Mouse (Mus musculus) cerebral cortex, adult 2 months (tissue): ENCODE results near the gene Myl3.

Experiments used
- WGBS: fragments of 180-500 bp; shearing (Covaris S2); methylation state at CpG from one replicate; pipeline ENCODE4 v1.1.7; 2018; 5-methylcytosine and 5-hydroxymethylcytosine counted together

The Myl3 gene

DNA sequence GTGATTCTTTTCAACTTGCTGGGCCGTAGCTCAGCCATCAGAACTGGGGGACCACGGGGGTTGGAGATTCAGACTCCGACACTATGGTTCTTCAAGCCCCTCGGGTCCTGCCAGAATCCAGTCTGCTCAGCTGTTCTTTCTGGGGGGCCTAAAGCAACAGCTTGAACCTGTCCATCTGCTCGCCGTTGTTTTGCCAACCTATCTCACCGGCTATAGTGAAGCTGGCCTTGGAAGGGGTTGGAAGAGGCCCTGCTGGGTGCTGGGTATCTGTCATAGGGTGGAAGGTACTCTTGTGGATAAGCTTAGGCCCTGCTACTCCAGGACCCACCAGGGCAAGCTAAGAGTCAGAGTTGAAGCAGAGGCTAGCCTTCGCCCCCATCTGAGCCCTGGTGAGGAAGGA is 19.2 kb downstream of the Myl3 start:
- 88% methylated on average over 8 of the region's 8 CpGs for WGBS

DNA sequence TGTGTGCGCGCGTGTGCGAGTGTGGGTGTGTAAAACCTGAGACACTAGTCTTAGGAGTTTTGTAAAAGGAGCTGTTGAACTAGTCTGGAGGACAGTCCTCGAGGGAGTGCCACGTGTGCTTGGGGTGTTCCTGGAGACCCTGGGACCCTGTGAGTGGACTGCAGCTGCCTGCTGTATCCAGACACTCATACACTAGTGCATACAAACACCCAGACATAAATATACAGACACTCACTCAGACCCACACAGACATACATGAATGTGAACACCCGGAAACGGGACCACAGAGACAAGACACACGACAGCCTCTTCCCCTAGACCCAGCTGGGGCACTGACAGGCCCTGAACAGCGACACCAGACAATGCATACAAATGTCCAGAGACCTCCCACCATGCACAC is 21.1 kb downstream of the Myl3 start:
- WGBS, result 92% methylated on average over 10 of the region's 10 CpGs

DNA sequence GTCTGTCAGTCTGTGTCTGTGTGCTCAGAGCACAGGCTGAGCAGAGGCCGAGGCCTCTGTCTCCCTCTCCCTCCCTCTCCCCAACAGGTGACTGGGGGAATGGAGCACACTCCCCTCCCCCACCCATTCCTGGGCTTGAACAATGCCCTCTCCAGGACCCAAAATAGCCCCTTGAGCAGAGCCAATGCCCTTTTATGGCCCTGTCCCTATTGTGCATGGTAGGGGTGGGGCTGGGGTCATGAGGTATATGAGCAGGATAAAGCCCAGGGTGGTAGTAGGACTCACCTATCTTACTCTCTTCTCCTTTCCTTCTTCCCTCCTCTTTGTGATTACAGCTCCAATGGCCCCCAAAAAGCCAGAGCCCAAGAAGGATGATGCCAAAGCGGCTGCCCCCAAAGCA is 21.7 kb downstream of the Myl3 start:
- WGBS, result 74% methylated on average over 2 of the region's 2 CpGs

DNA sequence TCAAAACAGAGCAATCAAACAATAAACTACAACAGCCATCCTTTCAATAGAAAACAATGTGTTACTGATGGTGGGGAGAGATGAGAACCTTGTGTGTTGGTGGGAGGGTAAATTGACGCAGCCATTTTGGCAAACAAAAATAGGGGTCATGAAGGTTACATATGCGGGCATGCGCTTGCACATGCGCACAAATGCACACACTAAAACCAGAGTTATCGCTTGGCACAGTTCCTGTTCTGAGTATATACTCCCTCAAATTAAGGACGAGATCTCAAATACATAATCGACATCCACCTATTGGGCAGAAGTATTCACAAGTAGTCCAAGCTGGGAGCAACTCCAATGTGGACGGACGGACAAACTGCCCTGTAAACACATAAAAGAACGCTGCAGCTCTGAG is 30.7 kb downstream of the Myl3 start:
- WGBS, result 92% methylated on average over 10 of the region's 10 CpGs

DNA sequence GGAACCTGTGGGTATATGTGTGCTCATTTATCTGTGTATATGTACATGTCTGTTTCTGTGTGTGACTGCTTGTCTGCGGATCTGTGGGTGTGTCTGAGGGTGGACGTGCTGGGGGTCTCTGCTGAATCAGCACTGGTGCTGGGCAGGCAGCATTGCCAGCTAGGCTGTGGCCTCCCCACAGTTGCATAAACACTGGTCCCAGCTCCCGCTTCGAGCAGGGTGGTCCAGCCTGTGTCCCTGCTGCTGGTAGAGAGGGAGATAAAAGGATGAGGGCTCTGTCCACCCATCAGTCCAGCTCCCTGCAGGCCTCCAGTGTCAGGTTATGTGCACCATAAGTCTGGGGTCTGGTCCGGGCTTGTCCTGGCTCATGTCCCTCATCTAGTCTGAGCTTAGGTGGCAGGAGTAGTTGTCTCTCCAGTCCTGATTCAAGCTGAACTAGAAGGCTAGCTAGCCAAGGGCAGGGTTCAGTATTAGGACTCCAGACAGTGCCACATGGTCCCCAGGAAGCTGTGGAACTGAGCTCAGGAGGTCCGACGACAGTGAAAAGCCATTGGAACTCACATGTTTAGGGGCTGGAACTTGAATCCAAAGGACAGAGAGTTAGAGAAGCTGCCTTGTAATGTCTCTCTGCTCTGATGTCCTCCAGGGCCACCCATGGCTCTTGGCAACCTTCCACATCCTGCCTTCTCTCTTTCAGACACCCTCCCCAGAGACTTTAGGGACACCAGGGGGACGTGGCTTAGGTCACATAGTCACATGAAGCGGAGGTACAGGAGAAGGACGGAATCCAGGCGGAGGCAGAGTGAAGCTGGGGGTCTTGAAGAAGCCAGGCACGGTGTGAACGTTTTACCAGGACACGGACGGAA is 33.0 kb downstream of the Myl3 start:
- 85% methylated on average over 15 of the region's 15 CpGs for WGBS

DNA sequence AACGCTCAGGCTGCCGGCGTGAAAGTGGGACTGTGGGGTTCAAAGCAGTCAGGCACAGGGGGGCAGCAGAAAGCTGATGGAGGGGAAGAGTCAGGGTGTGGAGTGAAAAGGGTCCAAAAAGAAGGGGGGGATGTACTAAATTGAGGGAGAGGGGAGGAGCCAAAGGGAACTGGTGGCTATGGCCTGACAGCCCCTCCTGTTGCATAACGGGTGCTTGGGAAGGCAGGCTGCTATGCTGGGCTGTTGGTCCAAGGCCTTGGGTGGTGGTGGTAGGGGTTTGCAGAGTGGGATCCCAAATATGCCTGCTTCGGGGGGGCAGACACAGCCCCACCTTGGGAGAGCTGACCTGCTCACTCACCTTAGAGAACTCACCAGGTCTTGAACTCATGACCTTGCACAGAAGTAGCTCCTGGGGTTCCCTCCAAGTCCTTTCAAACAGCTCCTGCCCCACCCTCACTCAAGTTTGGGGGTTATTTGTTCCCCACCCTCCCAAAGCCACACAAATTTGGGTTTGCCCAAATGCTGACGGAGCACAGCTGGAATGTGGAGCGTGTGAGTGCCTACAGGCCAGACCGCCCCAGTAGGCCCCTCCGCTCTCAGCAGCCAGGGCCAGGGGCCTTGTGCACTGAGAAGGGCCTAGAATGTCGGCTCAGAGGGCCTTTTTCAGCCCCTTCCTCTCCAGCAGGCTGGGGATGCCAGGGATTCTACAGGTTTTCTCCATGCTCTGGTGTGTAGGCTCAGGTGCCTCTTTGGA is 33.8 kb downstream of the Myl3 start:
- WGBS, result 92% methylated on average over 10 of the region's 10 CpGs

DNA sequence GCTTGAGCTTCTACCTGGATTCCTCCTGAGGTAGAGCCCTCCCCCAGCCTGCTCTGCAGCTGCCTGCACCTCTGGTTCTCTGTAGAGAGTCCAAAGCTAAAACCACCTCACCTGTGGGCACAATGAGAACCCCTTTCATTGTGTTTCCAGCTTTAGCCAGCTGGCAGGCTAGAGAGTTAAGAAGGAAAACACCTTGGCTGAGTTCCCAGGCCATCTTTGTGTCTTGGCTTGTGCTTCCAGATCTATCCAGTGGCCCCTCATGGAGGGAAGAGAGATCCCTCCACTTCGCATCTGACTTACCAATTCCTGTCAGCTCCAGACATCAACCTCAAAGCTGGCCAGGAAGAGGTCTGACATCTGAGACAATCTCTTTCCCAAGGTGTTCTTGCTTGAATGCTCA is 36.4 kb downstream of the Myl3 start:
- 71% methylated on average over 1 of the region's 1 CpGs for WGBS

DNA sequence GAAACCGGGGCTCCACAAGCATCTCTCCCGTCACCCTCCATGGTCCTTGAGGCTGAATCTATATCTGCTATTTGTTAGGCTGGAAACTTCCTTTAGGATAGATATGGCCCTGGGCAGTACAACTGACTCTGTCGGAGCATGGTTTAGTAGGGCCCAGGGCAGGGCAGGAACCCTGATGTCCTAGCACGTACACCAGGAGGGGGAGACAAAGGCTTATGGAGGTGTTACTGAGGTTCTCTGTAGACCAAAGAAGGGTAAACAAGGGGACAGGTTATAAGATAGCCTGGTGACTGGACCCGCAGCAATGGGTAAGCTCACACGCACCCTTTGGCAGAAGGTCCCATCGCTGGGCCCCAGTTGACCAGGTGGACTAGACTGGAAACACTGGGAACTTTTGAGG is 36.9 kb downstream of the Myl3 start:
- WGBS, result 94% methylated on average over 7 of the region's 7 CpGs

DNA sequence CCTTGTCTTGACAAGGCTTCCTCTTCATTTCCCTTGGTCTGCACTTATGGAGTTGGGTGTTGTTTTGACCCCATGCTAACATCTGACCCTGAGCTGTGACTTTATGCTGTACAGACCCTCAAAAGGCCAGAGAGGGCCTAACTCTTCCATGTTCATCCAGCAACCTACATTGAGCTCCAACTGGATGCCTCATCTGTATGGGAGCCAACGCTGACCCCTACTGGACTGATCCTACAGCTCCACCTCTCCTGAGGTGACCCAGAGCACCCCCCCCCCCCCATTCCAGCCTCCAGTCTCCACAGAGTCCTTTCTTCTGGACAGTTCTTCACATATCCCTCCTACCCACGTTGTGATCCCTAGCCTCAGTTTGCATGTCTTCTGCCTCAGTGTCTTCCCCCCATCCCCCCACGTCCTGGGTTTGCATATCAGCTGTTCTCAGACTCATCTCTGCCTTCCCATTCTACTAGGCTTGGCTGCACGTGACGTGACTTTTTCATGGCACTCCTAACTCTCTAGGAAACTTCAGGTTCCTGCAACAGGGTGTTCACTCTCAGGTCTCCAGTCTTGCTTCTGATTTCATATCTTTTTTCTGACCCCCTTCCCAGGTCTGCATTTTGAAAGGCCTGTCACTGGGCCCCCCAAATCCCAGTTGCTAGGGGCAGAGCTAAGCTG is 37.7 kb downstream of the Myl3 start:
- 74% methylated on average over 5 of the region's 5 CpGs for WGBS

DNA sequence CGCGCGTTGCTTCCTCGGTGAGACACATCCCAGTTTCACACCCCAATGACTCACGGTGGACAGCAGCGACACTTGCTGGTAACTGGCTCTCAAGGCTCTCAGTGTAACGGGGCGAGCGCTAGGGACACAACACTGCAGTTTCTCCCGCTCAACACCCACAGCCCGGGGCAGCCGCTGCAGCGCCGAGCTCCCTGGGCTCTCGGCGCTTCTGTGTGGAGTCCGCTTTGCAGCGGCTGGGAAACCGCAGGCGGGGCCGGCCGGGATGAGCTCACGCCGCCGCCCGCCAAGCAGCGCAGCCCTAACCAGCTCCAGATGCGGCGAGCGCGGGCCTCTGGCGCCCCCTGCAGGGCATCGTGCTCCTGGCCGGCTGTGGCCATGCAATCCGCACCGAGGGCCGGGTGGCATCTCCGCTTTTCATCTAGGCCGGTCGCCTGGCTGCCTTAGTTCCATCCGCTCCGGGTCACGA is 39.6 kb downstream of the Myl3 start:
- under 1% methylated on average over 43 of the region's 43 CpGs for WGBS

DNA sequence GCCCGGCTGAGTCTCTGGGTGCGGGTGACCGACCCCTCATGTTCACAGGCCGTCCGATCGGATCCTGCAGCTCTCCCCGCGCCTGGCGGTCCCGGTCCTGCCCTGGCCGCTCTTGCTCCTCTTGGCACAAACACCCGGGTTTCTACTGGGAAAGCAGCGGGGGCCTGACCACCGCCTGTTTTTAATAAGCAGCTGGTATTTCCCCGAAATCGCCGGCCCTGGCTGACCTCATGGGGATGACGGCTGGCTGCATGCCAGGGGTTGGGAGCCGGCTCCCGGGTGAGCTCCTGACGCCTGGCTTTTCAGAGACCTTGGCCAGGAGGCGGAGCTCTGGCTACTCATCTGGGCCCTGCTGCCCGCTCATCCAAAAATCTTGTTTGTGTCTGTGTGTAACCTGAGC is 40.1 kb downstream of the Myl3 start:
- WGBS, result 3% methylated on average over 23 of the region's 23 CpGs

DNA sequence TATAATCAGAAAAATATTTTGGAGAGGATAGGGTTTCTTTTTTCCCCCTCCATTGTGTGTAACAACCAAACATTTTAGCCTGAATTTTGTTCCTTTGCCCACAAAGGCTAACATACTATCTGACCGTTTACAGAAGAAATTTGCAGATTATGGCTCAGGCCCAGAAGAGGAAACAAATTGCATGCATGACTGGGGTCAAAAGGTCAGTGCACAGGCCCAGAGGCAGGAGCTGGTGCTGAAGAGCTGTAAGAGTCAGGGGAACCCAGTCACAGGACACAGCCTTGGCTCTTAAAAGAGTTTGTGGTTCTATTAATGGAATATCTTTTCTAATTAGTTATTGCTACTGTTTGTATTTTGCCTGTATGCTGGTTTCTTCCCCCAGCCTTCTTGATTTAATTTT is 42.0 kb downstream of the Myl3 start:
- WGBS, result 91% methylated on average over 1 of the region's 1 CpGs

DNA sequence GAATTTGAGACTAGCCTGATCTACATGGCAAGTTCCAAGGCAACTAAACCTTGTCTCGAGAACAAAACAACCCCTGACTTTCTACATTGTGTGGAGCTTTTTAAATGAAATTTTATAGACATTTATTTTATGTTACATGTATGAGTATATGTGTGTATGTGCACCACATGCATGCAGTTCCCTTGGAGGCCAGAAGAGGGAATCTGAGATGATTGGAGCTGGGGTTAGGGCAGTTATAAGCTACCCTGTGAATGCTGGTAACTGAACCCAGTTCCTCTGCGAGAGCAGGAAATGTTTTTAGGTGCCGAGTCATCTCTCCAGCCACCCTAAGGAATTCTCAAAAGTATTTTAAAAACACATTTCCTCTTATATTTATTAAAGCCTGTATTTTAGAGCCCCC is 46.5 kb downstream of the Myl3 start:
- WGBS, result 97% methylated on average over 3 of the region's 3 CpGs

DNA sequence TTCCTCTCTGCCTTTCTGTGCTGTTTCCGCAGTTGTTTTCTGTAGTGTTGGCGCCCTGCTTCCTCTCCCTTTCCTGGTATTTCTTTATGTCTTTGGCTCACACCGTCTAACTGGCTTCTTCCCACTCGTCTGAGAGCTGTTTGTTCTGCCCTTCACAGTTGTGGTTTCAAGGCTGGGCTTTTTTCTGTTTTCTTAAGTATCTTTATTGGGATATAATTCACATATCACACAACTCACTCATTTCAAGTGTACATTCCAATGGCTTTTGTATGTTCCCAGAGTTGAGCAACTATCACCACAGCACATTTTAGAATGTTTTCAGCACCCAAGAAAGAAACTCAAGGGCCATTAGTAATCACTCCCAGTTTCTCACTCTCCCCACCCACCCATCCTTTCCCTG is 48.8 kb downstream of the Myl3 start:
- 45% methylated on average over 4 of the region's 4 CpGs for WGBS

DNA sequence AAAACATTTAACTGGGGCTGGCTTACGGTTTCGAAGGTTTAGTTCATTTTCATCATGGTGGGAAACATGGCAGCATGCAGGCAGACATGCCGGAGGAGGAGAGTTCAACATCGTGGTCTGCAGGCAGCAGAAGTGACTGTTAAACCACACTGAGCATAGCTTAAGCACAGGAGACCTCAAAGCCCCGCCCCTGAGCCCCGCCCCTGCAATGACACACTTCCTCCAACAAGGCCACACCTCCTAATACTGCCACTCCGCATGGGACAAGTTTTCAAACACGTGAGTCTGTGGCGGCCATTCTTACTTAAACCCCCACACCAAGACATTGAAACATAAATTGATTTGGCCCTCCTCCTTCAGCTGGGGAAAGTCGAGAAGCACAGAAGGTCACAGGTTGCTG is 55.4 kb downstream of the Myl3 start:
- 83% methylated on average over 10 of the region's 10 CpGs for WGBS

DNA sequence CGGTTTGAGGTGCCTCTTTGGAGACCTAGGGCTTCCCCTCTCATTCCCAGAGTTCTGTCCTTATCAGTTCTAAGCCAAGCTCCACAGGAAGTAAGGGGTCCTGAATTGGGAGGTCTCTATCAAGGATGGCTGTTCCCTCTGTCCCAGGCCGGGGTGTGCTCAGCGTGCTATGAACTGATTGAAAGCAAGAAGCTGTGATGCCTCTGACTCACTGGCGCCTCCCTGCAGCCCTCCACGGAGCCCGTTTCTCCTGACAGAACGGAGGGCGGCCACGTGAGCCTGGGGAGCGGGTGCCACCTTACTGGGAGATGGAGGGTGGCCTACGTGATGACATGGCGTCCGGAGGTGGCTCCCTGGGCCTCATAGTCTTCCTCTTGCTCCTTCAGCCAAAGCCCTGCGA is 56.2 kb downstream of the Myl3 start, which contains the start of gene Prss42:
Gene Prss42, plus strand, starts transcription at position 301 of the 400 bp plus-strand sequence.
- 94% methylated on average over 14 of the region's 14 CpGs for WGBS

DNA sequence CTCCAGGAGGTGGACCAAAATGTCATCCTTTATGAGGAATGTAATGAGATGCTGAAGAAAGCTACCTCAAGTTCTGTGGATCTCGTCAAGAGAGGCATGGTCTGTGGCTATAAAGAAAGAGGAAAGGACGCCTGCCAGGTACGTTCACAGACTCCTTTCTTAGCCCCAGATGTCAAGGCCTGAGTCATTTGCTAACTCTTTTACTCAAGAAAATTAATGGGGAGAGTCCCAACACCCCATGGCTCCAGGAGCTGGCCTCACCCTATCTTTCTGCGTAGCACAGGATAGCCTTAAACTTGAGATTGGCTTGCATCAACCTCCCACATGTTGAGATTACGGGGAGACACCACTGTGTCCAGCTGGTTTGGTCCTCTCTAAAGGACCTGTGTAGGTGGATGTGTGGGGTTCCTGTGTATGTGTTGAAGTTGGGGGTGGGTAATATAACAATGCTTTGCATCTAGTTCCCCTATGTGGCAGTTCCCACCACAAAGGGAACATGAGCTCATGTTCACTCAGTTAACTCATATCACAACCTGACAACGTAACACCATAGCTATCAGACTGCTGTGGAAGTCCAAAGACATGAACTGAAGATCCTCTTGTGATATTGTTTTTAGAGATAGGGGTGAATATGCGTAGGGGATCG is 59.3 kb downstream of the Myl3 start:
- WGBS, result 92% methylated on average over 8 of the region's 8 CpGs

DNA sequence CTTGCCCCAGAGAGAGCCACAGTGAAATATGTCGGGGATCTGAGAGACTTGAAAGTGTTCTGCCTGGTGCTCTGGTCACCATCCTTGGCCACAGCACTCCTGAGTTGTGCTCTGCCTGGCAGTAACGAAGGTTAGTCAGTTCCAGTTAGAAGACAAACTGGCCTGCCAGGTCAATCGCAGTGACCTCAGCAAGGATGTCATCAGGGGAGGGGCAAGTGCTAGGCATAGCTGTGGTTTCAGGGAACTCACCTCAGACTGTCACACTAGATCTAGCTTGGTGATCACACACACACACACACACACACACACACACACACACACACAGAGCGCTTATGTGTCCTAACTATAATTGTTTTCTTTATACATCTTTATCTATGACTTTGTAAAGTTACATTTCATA is 61.6 kb downstream of the Myl3 start:
- WGBS, result 81% methylated on average over 4 of the region's 4 CpGs

DNA sequence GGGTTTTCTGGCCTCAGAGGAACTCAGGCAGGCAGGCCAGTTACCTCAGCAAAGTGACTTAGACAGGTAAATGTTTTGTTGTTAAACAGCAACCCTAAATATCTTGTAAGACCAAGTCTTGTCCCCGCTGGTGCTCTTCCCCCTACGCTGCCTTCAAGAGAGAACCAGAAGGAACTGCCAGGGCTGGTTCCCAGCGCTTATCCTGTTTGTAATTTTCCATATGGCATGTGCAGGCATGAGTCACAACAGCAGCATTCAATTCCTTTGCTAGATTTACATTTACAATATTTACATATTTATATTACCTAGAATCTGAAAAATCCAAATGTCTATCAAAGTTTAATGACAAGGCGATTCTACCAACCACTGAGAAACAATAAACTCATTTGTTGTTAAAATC is 68.4 kb downstream of the Myl3 start:
- WGBS, result 67% methylated on average over 4 of the region's 4 CpGs

DNA sequence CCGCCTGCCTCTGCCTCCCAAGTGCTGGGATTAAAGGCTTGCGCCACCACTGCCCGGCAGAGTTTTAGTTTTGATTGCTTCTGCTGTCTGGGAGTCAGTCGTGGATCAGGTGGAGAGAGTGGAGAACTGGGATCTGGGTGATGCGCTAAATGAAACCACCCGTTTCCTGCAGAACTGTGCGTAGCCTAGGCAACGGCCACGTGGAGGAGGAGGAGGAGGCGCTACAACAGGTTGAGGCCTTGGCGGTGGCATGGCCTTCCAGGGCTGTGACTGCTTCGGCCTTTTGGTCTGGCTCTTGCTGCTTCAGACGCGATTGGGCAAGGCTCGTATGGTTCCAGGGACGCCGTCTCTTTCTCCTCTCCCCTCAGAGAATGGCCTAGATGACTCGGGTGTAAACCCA is 72.1 kb downstream of the Myl3 start, which contains the start of gene Prss44:
Gene Prss44, plus strand, starts transcription at position 206 of the 400 bp plus-strand sequence.
- WGBS, result 73% methylated on average over 18 of the region's 18 CpGs
